Mouse (Mus musculus) spleen, adult 18-20 months (tissue): ENCODE measurements at regions not wholly inside any gene's neighbourhood (a gene's known extent, or its start where the extent isn't known, plus 50 kb on each side); places are given as distances from the start of the nearest gene placed in this dataset.

Experiments
- DNase-seq, 2 experiments: peaks; one replicate each; pipeline ENCODE4 v3.0.0; 2022; ENCODE audit warnings: mixed read lengths in 2 of 2

- DNase-seq: no peak
These were observed 54.0 kb upstream of the Cerkl start for GRCm38 (mm10) chr2:79510485-79511094.

- no peak for DNase-seq
These were observed 54.5 kb upstream of the Cerkl start for GRCm38 (mm10) chr2:79511108-79511507.

GRCm38 (mm10) chr2:79511676-79512323 lies 55.2 kb upstream of the Cerkl start:
- peak; percentile 5 to 61 for DNase-seq

GRCm38 (mm10) chr2:79512374-79512773 lies 55.8 kb upstream of the Cerkl start:
- DNase-seq: no peak

DNA sequence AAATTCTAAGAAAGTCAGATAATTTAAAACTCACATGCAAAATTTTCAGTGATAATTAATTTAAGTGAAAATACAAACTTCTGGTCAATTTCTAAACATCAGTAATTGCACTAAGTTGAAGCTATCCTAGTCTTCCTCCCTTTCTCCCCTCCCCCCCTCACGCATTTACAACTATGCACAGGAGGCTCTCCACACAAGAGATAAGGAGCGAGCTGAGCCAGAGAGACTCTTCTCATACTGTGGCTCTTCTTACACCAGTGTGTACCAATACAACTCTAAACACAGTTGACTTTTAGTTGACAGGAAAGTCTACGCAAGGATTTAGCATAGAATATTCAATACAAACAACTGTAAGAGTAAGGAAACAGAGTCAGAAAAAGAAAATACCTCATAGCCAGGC lies 57.1 kb upstream of the Cerkl start:
- no peak for DNase-seq

GRCm38 (mm10) chr2:79518046-79518750 lies 61.6 kb upstream of the Cerkl start:
- DNase-seq: no peak

DNA sequence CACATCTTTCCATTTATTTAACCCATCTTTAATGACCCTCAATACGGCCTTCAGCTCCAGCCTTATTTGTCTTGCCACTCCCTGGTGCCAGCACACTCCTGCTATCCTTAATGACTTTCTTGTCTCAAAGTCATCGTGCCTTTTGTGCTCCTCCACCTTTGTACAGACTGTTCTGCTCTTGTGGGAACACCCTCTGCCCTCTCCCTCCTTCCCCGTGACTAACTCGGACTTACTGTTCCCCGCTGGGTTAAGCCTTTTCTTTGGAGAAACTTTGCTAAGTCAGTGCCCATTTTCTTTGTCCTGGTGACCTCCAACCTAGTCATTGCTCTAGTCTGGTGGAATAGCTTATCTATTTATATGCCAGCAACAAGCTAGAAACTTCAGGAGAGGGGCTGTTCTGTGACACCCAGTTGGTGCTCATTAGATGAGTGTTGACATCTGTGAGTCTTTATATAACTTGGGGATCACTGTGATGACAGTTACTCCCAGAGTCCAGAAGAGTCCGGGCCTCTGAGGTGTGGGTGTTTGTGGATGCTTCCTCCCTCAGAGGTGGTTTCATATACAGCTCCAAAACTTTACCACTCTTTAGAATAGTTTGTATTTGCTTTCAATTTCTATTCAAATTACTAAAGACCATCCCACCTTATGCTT lies 63.3 kb upstream of the Cerkl start:
- DNase-seq: no peak

GRCm38 (mm10) chr2:79523441-79523840 lies 66.9 kb upstream of the Cerkl start:
- no peak for DNase-seq

GRCm38 (mm10) chr2:79527529-79527928 lies 70.9 kb upstream of the Cerkl start:
- no peak for DNase-seq

GRCm38 (mm10) chr2:79528347-79528990 lies 71.9 kb upstream of the Cerkl start:
- no peak for DNase-seq

DNA sequence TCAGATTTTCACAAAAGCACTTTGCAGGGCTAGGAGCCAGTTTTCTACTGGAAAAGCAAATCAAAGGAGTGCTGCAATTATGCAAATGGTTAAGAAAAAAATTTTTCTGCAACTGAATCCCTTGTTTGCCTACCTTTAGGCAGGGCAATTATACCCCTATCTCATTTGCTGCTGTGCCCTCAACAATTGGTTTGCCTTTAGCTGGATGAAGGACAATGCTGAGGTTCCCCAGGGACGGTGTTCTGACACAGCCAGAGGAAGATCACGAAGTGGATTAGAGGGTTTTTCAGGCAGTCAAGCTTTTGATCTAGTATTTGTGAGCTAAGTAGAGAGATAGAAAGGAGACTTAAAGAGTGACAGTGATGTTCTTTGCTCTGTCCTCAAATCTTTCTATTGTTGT lies 72.6 kb upstream of the Cerkl start:
- no peak for DNase-seq

DNA sequence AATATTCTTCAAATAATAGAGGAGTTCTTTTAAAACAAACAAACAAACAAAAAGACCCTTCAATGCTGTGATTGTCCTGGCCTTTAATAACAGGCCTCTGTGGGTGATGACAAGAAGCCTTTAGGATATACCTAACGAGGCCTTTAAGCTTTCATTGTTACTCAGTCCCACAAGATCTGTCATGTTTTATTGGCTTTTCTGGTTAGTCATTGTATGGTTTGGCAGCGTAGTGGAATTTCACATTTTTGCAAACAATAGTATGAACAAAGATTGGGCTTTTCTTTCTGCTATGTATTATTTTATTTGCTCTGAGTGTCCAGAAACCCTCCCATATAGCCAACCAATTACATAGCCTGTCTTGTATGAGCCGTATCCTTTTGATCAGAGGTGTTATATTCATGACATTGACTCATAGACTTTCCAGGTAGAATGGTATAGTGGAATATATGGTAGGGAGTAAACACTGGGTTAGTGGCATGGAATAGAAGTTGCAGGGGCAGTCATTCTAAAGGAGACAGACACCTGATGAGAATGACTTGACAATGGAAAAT lies 76.1 kb upstream of the Cerkl start:
- DNase-seq: no peak

- DNase-seq: no peak
These were observed 80.7 kb upstream of the Cerkl start for GRCm38 (mm10) chr2:79537126-79537875.

GRCm38 (mm10) chr2:79540384-79540783 lies 83.8 kb upstream of the Cerkl start:
- no peak for DNase-seq

- no peak for DNase-seq
These were observed 85.8 kb upstream of the Cerkl start for GRCm38 (mm10) chr2:79542191-79542980.

- no peak for DNase-seq
These were observed 86.9 kb upstream of the Cerkl start for GRCm38 (mm10) chr2:79543456-79543855.

GRCm38 (mm10) chr2:79543948-79544792 lies 87.6 kb upstream of the Cerkl start:
- no peak for DNase-seq

- DNase-seq: no peak
These were observed 88.2 kb upstream of the Cerkl start for GRCm38 (mm10) chr2:79544793-79545260.

DNA sequence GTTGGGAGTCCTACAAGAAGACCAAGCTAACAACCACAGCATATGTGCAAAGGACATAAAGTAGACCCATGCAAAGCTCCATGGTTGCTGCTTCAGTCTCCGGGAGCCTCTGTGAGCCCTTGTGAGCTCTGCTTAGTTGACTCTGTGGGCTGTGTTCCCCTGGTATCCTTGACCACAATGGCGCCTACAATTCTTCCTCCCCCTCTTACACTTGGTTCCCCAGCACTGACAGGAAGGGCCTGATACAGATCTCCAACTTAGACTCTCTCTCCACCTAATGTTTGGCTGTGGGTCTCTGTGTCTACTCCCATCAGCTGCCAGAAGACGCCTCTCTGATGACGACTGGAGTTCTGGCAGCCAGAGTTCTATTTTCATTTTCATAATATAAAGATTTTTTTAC lies 88.9 kb upstream of the Itprid2 start:
- DNase-seq: no peak

GRCm38 (mm10) chr2:79547284-79547683 lies 87.9 kb upstream of the Itprid2 start:
- no peak for DNase-seq
